Mouse (Mus musculus) thymus, adult 2 months (tissue): ENCODE measurements around the gene Sulf2.

Experiments
- CTCF ChIP-seq: fragments of 200-500 bp; IDR thresholded peaks from 2 replicates; pipeline ENCODE4 v1.5.1; 2012; ENCODE audit warnings: mild to moderate bottlenecking, control low read depth, low read length, moderate library complexity, borderline replicate concordance; ENCODE audit not compliant: control insufficient read depth, poor library complexity, insufficient read depth; ENCODE audit errors: extremely low read depth
- POLR2A ChIP-seq: fragments of 200-500 bp; IDR thresholded peaks from 2 replicates; pipeline ENCODE4 v1.6.1; 2012; ENCODE audit warnings: mild to moderate bottlenecking, low read length, control low read depth, moderate library complexity; ENCODE audit not compliant: control insufficient read depth, poor library complexity, insufficient read depth; ENCODE audit errors: extremely low read depth

GRCm38 (mm10) chr2:166145031-166145430 lies 10.4 kb downstream of the Sulf2 start:
- no peak for TF ChIP-seq CTCF
- no peak for TF ChIP-seq POLR2A
